ENCODE assay signal across 21 mouse cellular contexts in the genomic region with DNA sequence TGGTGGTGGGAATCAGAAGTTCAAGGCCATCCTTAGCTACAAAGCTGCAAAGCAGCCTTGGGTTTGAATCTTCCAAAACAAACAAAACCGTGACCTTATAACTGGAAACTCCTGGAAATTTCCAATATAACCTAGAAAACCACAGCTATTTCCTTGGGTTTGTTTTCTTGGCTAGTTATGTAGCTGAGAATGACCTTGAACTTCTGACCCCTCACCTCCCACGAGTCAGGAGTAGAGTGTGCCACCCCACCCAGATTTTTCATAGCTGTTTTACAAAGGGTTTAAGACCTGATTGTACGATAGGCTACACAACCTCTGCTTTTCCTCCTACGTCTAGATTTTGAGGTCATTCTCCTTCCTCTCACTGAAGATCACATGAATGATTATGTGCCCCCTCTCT. TPM values are rescaled to one million over a fixed set of nuclear protein-coding genes. Genes with fewer than 3 reads are reported as not detected.
"Had no signal": no experiment of that assay in that cellular context is flagged by ENCODE, and none has a peak within 500 bp of the region (broad histone marks: within the 10 kb centered on the region; RNA-seq: fewer than 3 reads in every experiment).

No protein-coding gene starts in this region.

- H3K4me2 ChIP-seq: lung, embryonic 14.5 days; midbrain, embryonic 12.5 days; neural tube, embryonic 13.5 days; neural tube, embryonic 15.5 days; stomach, embryonic 15.5 days had no signal

- ATAC-seq: midbrain, embryonic 16.5 days had no signal

- H3K9me3 ChIP-seq: midbrain, embryonic 10.5 days; midbrain, embryonic 12.5 days; neural tube, embryonic 13.5 days; neural tube, embryonic 15.5 days; stomach, embryonic 15.5 days had no signal

- H3K27ac ChIP-seq: midbrain, embryonic 10.5 days; midbrain, embryonic 12.5 days; neural tube, embryonic 13.5 days; neural tube, embryonic 15.5 days; stomach, embryonic 15.5 days; stomach, postnatal 0 days had no signal

- DNase-seq: lung, adult 18-20 months; lung, embryonic 14.5 days; lung, postnatal 10 days; lung, postnatal 4 days; midbrain, embryonic 14.5 days; retina, postnatal 1 day; right cerebral cortex, adult 18-20 months; right cerebral cortex, postnatal 14 days; thymus, adult 2 months; thymus, postnatal 25 days; thymus, postnatal 4 days had no signal

- H3K4me3 ChIP-seq: midbrain, embryonic 10.5 days; midbrain, embryonic 12.5 days; myocyte; neural tube, embryonic 13.5 days; neural tube, embryonic 15.5 days; stomach, embryonic 15.5 days had no signal

- H3K36me3 ChIP-seq: midbrain, embryonic 10.5 days; midbrain, embryonic 12.5 days; neural tube, embryonic 13.5 days; neural tube, embryonic 15.5 days; stomach, embryonic 15.5 days had no signal

- H3K27me3 ChIP-seq: midbrain, embryonic 12.5 days; neural tube, embryonic 13.5 days; neural tube, embryonic 15.5 days; stomach, embryonic 15.5 days had no signal

- H3K9ac ChIP-seq: lung, embryonic 14.5 days; midbrain, embryonic 12.5 days; neural tube, embryonic 13.5 days; neural tube, embryonic 15.5 days; stomach, embryonic 15.5 days had no signal

RNA-seq across cellular contexts. Expression of a gene that starts 28.5 kb away (rescaled TPM):
- total RNA-seq: megakaryocyte, adult 5-6 weeks; megakaryocyte-erythroid progenitor cell, adult 5-6 weeks had no signal
